ENCODE assay signal across 11 mouse cellular contexts in genomic region chr11:117169088-117169635, GRCm38 (mm10). TPM values are rescaled to one million over a fixed set of nuclear protein-coding genes. Genes with fewer than 3 reads are reported as not detected.
DNase-seq lines count a peak whose midpoint lies in the region; ATAC-seq and TF ChIP-seq lines count a peak whose summit lies in the region.
"Had no signal": no experiment of that assay in that cellular context is flagged by ENCODE, and none has a peak within 500 bp of the region (broad histone marks: within the 10 kb centered on the region; RNA-seq: fewer than 3 reads in every experiment).

No protein-coding gene starts in this region.

- peak overlapping the region; percentile 74 for H3K27ac ChIP-seq in forebrain, embryonic 12.5 days
- H3K27ac ChIP-seq in forebrain, embryonic 10.5 days = no peak overlapping the region
- H3K27ac ChIP-seq in midbrain, embryonic 11.5 days (ENCODE audit: low read depth, low read length) = no peak overlapping the region
- H3K27ac ChIP-seq in midbrain, embryonic 13.5 days = no peak overlapping the region
- H3K27ac ChIP-seq in forebrain, postnatal 0 days (ENCODE audit: low read depth, low read length) = peak overlapping the region; percentile 84
- H3K27ac ChIP-seq: liver, embryonic 13.5 days had no signal

- no peak overlapping the region for H3K4me3 ChIP-seq in forebrain, embryonic 12.5 days (replicated peaks)
- no peak overlapping the region for H3K4me3 ChIP-seq in forebrain, embryonic 10.5 days
- no peak overlapping the region for H3K4me3 ChIP-seq in midbrain, embryonic 11.5 days (ENCODE audit: low read depth, low read length)
- no peak overlapping the region for H3K4me3 ChIP-seq in midbrain, embryonic 13.5 days (replicated peaks)
- H3K4me3 ChIP-seq in forebrain, postnatal 0 days (ENCODE audit: low read depth, low read length) = no peak overlapping the region
- H3K4me3 ChIP-seq: liver, embryonic 13.5 days had no signal

- DNase-seq in forebrain, embryonic 10.5 days (ENCODE audit: extremely low spot score, low spot score) = no peak
- DNase-seq in midbrain, embryonic 11.5 days (ENCODE audit: low spot score, missing footprints) = peak; percentile 61
- peak; percentile 48 for DNase-seq in cerebellum, adult 11 months
- DNase-seq in forebrain, postnatal 0 days = peak; percentile 73
- no peak for DNase-seq in gastrocnemius, postnatal 25 days
- DNase-seq in frontal cortex, postnatal 14 days (ENCODE audit: low spot score in 2 of 2) = no peak
- DNase-seq: adrenal gland, postnatal 25 days; liver, embryonic 13.5 days had no signal

- WGBS in forebrain, embryonic 12.5 days = 91% methylated on average over 11 of the region's 11 CpGs
- WGBS in forebrain, embryonic 10.5 days = 95% methylated on average over 11 of the region's 11 CpGs
- 95% methylated on average over 11 of the region's 11 CpGs for WGBS in midbrain, embryonic 11.5 days
- WGBS in midbrain, embryonic 13.5 days = 86% methylated on average over 11 of the region's 11 CpGs
- WGBS in forebrain, postnatal 0 days = 60% methylated on average over 11 of the region's 11 CpGs

- H3K9ac ChIP-seq in forebrain, embryonic 12.5 days = no peak overlapping the region
- H3K9ac ChIP-seq in midbrain, embryonic 11.5 days (ENCODE audit: low read length) = no peak overlapping the region
- no peak overlapping the region for H3K9ac ChIP-seq in midbrain, embryonic 13.5 days (replicated peaks)
- H3K9ac ChIP-seq in forebrain, postnatal 0 days = 0 out of 2 replicates have a peak overlapping the region, but pooled peaks have one; percentile 22
- H3K9ac ChIP-seq: liver, embryonic 13.5 days had no signal

- no peaks in the 10 kb centered on the region for H3K27me3 ChIP-seq in forebrain, embryonic 12.5 days
- no peaks in the 10 kb centered on the region for H3K27me3 ChIP-seq in forebrain, embryonic 10.5 days (ENCODE audit: poor library complexity, severe bottlenecking)
- no peaks in the 10 kb centered on the region for H3K27me3 ChIP-seq in midbrain, embryonic 11.5 days (ENCODE audit: control insufficient read depth, insufficient read depth, low read length)
- H3K27me3 ChIP-seq in midbrain, embryonic 13.5 days = no peaks in the 10 kb centered on the region
- H3K27me3 ChIP-seq in forebrain, postnatal 0 days (ENCODE audit: insufficient read depth, low read length) = no peaks in the 10 kb centered on the region
- H3K27me3 ChIP-seq: liver, embryonic 13.5 days had no signal

- H3K4me2 ChIP-seq in forebrain, embryonic 12.5 days = no peak overlapping the region
- no peak overlapping the region for H3K4me2 ChIP-seq in midbrain, embryonic 11.5 days
- no peak overlapping the region for H3K4me2 ChIP-seq in midbrain, embryonic 13.5 days (replicated peaks)
- no peak overlapping the region for H3K4me2 ChIP-seq in forebrain, postnatal 0 days (ENCODE audit: low read depth)
- H3K4me2 ChIP-seq: liver, embryonic 13.5 days had no signal

- ATAC-seq in forebrain, embryonic 12.5 days (ENCODE audit: low FRiP score) = no peak
- no peak for ATAC-seq in midbrain, embryonic 11.5 days (ENCODE audit: low FRiP score)
- no peak for ATAC-seq in midbrain, embryonic 13.5 days
- peak; percentile 18 for ATAC-seq in forebrain, postnatal 0 days
- ATAC-seq: intestine, embryonic 16.5 days had no signal

- no peaks in the 10 kb centered on the region for H3K9me3 ChIP-seq in forebrain, embryonic 12.5 days
- H3K9me3 ChIP-seq in forebrain, embryonic 10.5 days = peaks cover 6% of the 10 kb centered on the region; the same call in 1 of the 2 replicates
- H3K9me3 ChIP-seq in midbrain, embryonic 11.5 days (ENCODE audit: control insufficient read depth, low read length) = no peaks in the 10 kb centered on the region
- no peaks in the 10 kb centered on the region for H3K9me3 ChIP-seq in midbrain, embryonic 13.5 days
- no peaks in the 10 kb centered on the region for H3K9me3 ChIP-seq in forebrain, postnatal 0 days (ENCODE audit: low read length)
- H3K9me3 ChIP-seq: liver, embryonic 13.5 days had no signal

- no peak for TF ChIP-seq CTCF in forebrain, postnatal 0 days (IDR thresholded peaks at IDR 0.05; ENCODE audit: low read depth)

- H3K4me1 ChIP-seq in forebrain, embryonic 12.5 days = peaks cover under 1% of the 10 kb centered on the region; the same call in 1 of the 2 replicates
- H3K4me1 ChIP-seq in forebrain, embryonic 10.5 days = peaks cover 18% of the 10 kb centered on the region
- H3K4me1 ChIP-seq in midbrain, embryonic 11.5 days (ENCODE audit: control insufficient read depth, insufficient read depth, low read length) = no peaks in the 10 kb centered on the region
- H3K4me1 ChIP-seq in midbrain, embryonic 13.5 days (replicated peaks) = peaks cover 14% of the 10 kb centered on the region; the same call in 1 of the 2 replicates
- peaks cover 16% of the 10 kb centered on the region for H3K4me1 ChIP-seq in forebrain, postnatal 0 days (ENCODE audit: insufficient read depth)
- H3K4me1 ChIP-seq: liver, embryonic 13.5 days had no signal

- H3K36me3 ChIP-seq in forebrain, embryonic 12.5 days (replicated peaks) = no peaks in the 10 kb centered on the region
- H3K36me3 ChIP-seq in forebrain, embryonic 10.5 days (replicated peaks) = no peaks in the 10 kb centered on the region
- no peaks in the 10 kb centered on the region for H3K36me3 ChIP-seq in midbrain, embryonic 11.5 days (ENCODE audit: control insufficient read depth, insufficient read depth, low read length)
- H3K36me3 ChIP-seq in midbrain, embryonic 13.5 days = no peaks in the 10 kb centered on the region
- H3K36me3 ChIP-seq in forebrain, postnatal 0 days (ENCODE audit: insufficient read depth) = no peaks in the 10 kb centered on the region
- H3K36me3 ChIP-seq: liver, embryonic 13.5 days had no signal

RNA-seq across cellular contexts. Expression of gene Sept9, which starts 30.3 kb away (rescaled TPM):
- polyA plus RNA-seq in forebrain, embryonic 12.5 days (2016; fragmentation: Nextera tagmentation; extraction: Ambion mirVana) = 180 and 192 TPM in 2 replicates
- 206 and 211 TPM in 2 replicates for polyA plus RNA-seq in forebrain, embryonic 10.5 days (2016; fragmentation: Nextera tagmentation; extraction: Ambion mirVana)
- 146 and 152 TPM in 2 replicates for polyA plus RNA-seq in midbrain, embryonic 11.5 days (2014; fragmentation: Nextera tagmentation; extraction: Ambion mirVana)
- 121 and 125 TPM in 2 replicates for polyA plus RNA-seq in midbrain, embryonic 13.5 days (2015; fragmentation: Nextera tagmentation; extraction: Ambion mirVana)
- total RNA-seq in forebrain, postnatal 0 days (2014; rRNA removed) = 99.3 and 112 TPM in 2 replicates
- polyA plus RNA-seq in forebrain, postnatal 0 days (2015; fragmentation: Nextera tagmentation; extraction: Ambion mirVana) = 99.7 and 112 TPM in 2 replicates
- total RNA-seq in gastrocnemius, postnatal 25 days (2021) = 10 to 100 TPM; 13.8 to 16.2 TPM

RNA-seq across cellular contexts. Expression of gene Sec14l1, which starts 54.2 kb away (rescaled TPM):
- polyA plus RNA-seq in forebrain, embryonic 12.5 days (2016; fragmentation: Nextera tagmentation; extraction: Ambion mirVana) = 67.2 and 67.6 TPM in 2 replicates
- 44.3 and 46.7 TPM in 2 replicates for polyA plus RNA-seq in forebrain, embryonic 10.5 days (2016; fragmentation: Nextera tagmentation; extraction: Ambion mirVana)
- 32.4 and 36.7 TPM in 2 replicates for polyA plus RNA-seq in midbrain, embryonic 11.5 days (2014; fragmentation: Nextera tagmentation; extraction: Ambion mirVana)
- 62.4 and 67.0 TPM in 2 replicates for polyA plus RNA-seq in midbrain, embryonic 13.5 days (2015; fragmentation: Nextera tagmentation; extraction: Ambion mirVana)
- total RNA-seq in forebrain, postnatal 0 days (2014; rRNA removed) = 81.3 and 82.9 TPM in 2 replicates
- 62.1 and 65.1 TPM in 2 replicates for polyA plus RNA-seq in forebrain, postnatal 0 days (2015; fragmentation: Nextera tagmentation; extraction: Ambion mirVana)
- 10 to 100 TPM; 40.7 to 45.1 TPM for total RNA-seq in gastrocnemius, postnatal 25 days (2021)

Comparison
In these comparisons a context has a peak if more than half of its experiments do, and no peak if none do; other contexts are left out.
1. H3K27ac ChIP-seq: peak in forebrain, embryonic 12.5 days (single experiment) and forebrain, postnatal 0 days (single experiment); none in forebrain, embryonic 10.5 days (single experiment), midbrain, embryonic 11.5 days (single experiment) and midbrain, embryonic 13.5 days (single experiment).
2. DNase-seq: peak in midbrain, embryonic 11.5 days (single experiment), cerebellum, adult 11 months (single experiment) and forebrain, postnatal 0 days (single experiment); none in forebrain, embryonic 10.5 days (single experiment), gastrocnemius, postnatal 25 days (single experiment) and frontal cortex, postnatal 14 days (0 of 2).